In the genomic region with DNA sequence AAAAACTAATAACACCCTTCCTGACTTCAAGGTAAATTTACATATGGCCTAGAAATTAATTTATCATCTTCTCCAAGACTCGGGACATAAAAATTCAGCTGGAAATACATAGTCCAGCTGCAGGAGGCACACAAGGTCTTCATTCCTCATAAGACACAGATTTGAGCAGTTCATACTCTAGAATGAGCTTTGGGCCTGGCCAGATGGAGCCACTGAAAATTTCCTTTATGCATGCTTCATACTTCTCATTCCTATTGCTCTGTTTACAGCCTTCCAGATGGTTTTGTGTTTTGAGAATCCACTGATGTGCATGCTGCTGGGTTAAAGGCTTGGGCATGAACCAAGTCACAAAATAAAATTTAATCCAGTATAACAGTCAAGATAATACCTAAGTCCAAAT, we compare ENCODE assay signal across 22 mouse cellular contexts.
DNase-seq lines count a peak whose midpoint lies in the region; ATAC-seq and TF ChIP-seq lines count a peak whose summit lies in the region.
"Had no signal": no experiment of that assay in that cellular context is flagged by ENCODE, and none has a peak within 500 bp of the region (broad histone marks: within the 10 kb centered on the region; RNA-seq: fewer than 3 reads in every experiment).

No protein-coding gene starts in this region.

- H3K9me3 ChIP-seq in forebrain, embryonic 16.5 days (ENCODE audit: control insufficient read depth, low read length) = no peaks in the 10 kb centered on the region
- H3K9me3 ChIP-seq in forebrain, embryonic 10.5 days = no peaks in the 10 kb centered on the region
- H3K9me3 ChIP-seq in kidney, embryonic 15.5 days (replicated peaks) = no peaks in the 10 kb centered on the region
- no peaks in the 10 kb centered on the region for H3K9me3 ChIP-seq in limb, embryonic 14.5 days (ENCODE audit: control insufficient read depth, low read length)
- H3K9me3 ChIP-seq: embryonic facial prominence, embryonic 12.5 days; heart, embryonic 12.5 days; heart, embryonic 15.5 days; hindbrain, embryonic 15.5 days had no signal

- no peaks in the 10 kb centered on the region for H3K27me3 ChIP-seq in forebrain, embryonic 16.5 days (replicated peaks; ENCODE audit: control insufficient read depth, insufficient read depth, low read length)
- H3K27me3 ChIP-seq in forebrain, embryonic 10.5 days (ENCODE audit: poor library complexity, severe bottlenecking) = no peaks in the 10 kb centered on the region
- no peaks in the 10 kb centered on the region for H3K27me3 ChIP-seq in kidney, embryonic 15.5 days
- H3K27me3 ChIP-seq in limb, embryonic 14.5 days (ENCODE audit: control insufficient read depth, insufficient read depth, low read length) = no peaks in the 10 kb centered on the region
- H3K27me3 ChIP-seq: CH12.LX; embryonic facial prominence, embryonic 12.5 days; heart, embryonic 12.5 days; heart, embryonic 15.5 days; hindbrain, embryonic 15.5 days had no signal

- 81% methylated on average over 1 of the region's 1 CpGs for WGBS in forebrain, embryonic 16.5 days
- WGBS in forebrain, embryonic 10.5 days = 93% methylated on average over 1 of the region's 1 CpGs
- 49% methylated on average over 1 of the region's 1 CpGs for WGBS in kidney, embryonic 15.5 days
- 58% methylated on average over 1 of the region's 1 CpGs for WGBS in limb, embryonic 14.5 days

- no peak overlapping the region for H3K4me2 ChIP-seq in forebrain, embryonic 16.5 days (ENCODE audit: low read length)
- no peak overlapping the region for H3K4me2 ChIP-seq in kidney, embryonic 15.5 days
- H3K4me2 ChIP-seq in limb, embryonic 14.5 days (replicated peaks; ENCODE audit: low read depth, low read length, severe bottlenecking) = no peak overlapping the region
- H3K4me2 ChIP-seq: embryonic facial prominence, embryonic 12.5 days; heart, embryonic 12.5 days; heart, embryonic 15.5 days; hindbrain, embryonic 15.5 days had no signal

- no peak for DNase-seq in forebrain, embryonic 10.5 days (ENCODE audit: extremely low spot score, low spot score)
- DNase-seq in kidney, postnatal 10 days = peak; percentile 20
- peak; percentile 34 for DNase-seq in Muller cell, postnatal 12 days (ENCODE audit: inconsistent ontology term)
- DNase-seq in limb, embryonic 14.5 days (ENCODE audit: low spot score) = peak; percentile 25
- DNase-seq in thymus, postnatal 25 days = no peak
- DNase-seq: adrenal gland, adult 8-10 months; adrenal gland, postnatal 25 days; B cell, adult 2 months; cerebellum, adult 8-10 months; cerebellum, postnatal 14 days; gastrocnemius, postnatal 25 days; heart, adult 18-20 months; heart, postnatal 10 days; heart, postnatal 36 days had no signal

- peaks cover 7% of the 10 kb centered on the region for H3K4me1 ChIP-seq in forebrain, embryonic 16.5 days (replicated peaks; ENCODE audit: control insufficient read depth, insufficient read depth, low read length)
- H3K4me1 ChIP-seq in forebrain, embryonic 10.5 days = peaks cover 6% of the 10 kb centered on the region
- H3K4me1 ChIP-seq in kidney, embryonic 15.5 days = peaks cover 6% of the 10 kb centered on the region
- H3K4me1 ChIP-seq in limb, embryonic 14.5 days (ENCODE audit: control insufficient read depth, insufficient read depth, low read length) = peaks cover 13% of the 10 kb centered on the region
- H3K4me1 ChIP-seq: heart, embryonic 15.5 days had no signal

- no peak overlapping the region for H3K27ac ChIP-seq in forebrain, embryonic 16.5 days (ENCODE audit: low read length)
- H3K27ac ChIP-seq in forebrain, embryonic 10.5 days = no peak overlapping the region
- H3K27ac ChIP-seq in kidney, embryonic 15.5 days = no peak overlapping the region
- H3K27ac ChIP-seq in limb, embryonic 14.5 days (replicated peaks; ENCODE audit: low read depth, low read length) = no peak overlapping the region
- H3K27ac ChIP-seq: embryonic facial prominence, embryonic 12.5 days; heart, embryonic 15.5 days had no signal

- H3K4me3 ChIP-seq in forebrain, embryonic 16.5 days (replicated peaks; ENCODE audit: low read length) = no peak overlapping the region
- H3K4me3 ChIP-seq in forebrain, embryonic 10.5 days = no peak overlapping the region
- H3K4me3 ChIP-seq in kidney, embryonic 15.5 days (replicated peaks) = no peak overlapping the region
- no peak overlapping the region for H3K4me3 ChIP-seq in limb, embryonic 14.5 days (replicated peaks; ENCODE audit: low read length)
- H3K4me3 ChIP-seq: embryonic facial prominence, embryonic 12.5 days; heart, embryonic 12.5 days; heart, embryonic 15.5 days; hindbrain, embryonic 15.5 days had no signal

- TF ChIP-seq POLR2A in limb, embryonic 14.5 days (IDR thresholded peaks at IDR 0.05; ENCODE audit: borderline replicate concordance, extremely low read depth, insufficient read depth, insufficient read length) = no peak

- 0 out of 2 replicates have a peak, but pooled peaks have one; percentile 23 for ATAC-seq in forebrain, embryonic 16.5 days
- no peak for ATAC-seq in kidney, embryonic 15.5 days (replicated peaks; ENCODE audit: low FRiP score)
- ATAC-seq in limb, embryonic 14.5 days (ENCODE audit: low FRiP score, low read depth) = peak; percentile 58

- H3K36me3 ChIP-seq in forebrain, embryonic 16.5 days (ENCODE audit: control insufficient read depth, insufficient read depth) = no peaks in the 10 kb centered on the region; the same call in 1 of the 2 replicates
- peaks cover 42% of the 10 kb centered on the region for H3K36me3 ChIP-seq in forebrain, embryonic 10.5 days (replicated peaks)
- peaks cover 16% of the 10 kb centered on the region for H3K36me3 ChIP-seq in kidney, embryonic 15.5 days
- peaks cover 12% of the 10 kb centered on the region for H3K36me3 ChIP-seq in limb, embryonic 14.5 days (ENCODE audit: control insufficient read depth, insufficient read depth, low read length)
- H3K36me3 ChIP-seq: G1E; hindbrain, embryonic 15.5 days had no signal

- H3K9ac ChIP-seq in forebrain, embryonic 16.5 days (replicated peaks; ENCODE audit: low read depth, low read length) = no peak overlapping the region
- H3K9ac ChIP-seq in kidney, embryonic 15.5 days = no peak overlapping the region
- H3K9ac ChIP-seq in limb, embryonic 14.5 days (ENCODE audit: low read depth, low read length, severe bottlenecking) = no peak overlapping the region
- H3K9ac ChIP-seq: embryonic facial prominence, embryonic 12.5 days; heart, embryonic 12.5 days; heart, embryonic 15.5 days; hindbrain, embryonic 15.5 days had no signal

Comparison
In these comparisons a context has a peak if more than half of its experiments do, and no peak if none do; other contexts are left out.
1. DNase-seq: peak in kidney, postnatal 10 days (single experiment), Muller cell, postnatal 12 days (single experiment) and limb, embryonic 14.5 days (single experiment); none in forebrain, embryonic 10.5 days (single experiment) and thymus, postnatal 25 days (single experiment).